Mouse (Mus musculus): ENCODE measurements around the gene Rpusd1.

The Rpusd1 gene

DNA sequence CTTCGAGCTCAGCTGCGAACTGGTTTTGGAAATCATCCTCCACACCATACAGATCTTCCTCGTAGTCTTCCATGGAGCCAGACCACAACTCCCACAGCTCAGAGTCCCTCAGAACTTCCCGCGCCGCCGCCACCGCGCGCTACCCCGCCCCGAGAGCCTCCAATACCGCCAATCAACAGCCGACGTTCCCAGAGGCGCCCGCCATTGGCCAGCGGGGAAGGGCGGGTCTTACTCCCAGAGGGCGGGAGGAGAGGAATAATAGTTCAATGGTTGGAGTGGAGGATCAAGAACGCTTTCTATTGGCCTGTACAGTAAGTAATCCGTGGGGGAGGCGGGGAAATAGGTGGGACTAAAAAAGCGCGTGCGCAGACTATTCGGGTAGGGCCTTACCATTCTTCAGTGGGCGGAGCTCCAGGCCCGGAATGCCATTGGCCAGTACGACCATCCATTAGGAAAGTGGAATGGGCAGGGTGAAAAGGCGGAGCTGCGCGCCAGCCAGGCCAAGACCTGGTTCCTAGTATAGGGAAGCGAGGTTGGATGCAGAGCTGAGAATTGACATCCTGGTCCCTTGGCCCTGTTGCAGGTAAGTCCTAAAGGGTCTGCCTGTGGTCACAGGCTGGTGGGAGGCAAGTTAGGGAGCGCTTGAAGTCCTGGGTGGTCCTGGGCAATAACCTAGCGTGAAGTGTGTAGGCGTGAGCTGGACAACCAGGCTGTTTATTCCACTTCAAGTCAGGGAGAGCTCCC is at the start of gene Rpusd1, which contains the start of gene Chtf18:
Gene Rpusd1, plus strand, starts transcription at position 406 of the 744 bp plus-strand sequence.
Gene Chtf18, minus strand, starts transcription at position 155 of the 744 bp plus-strand sequence.
- DNase-seq: peak; percentile 100

DNA sequence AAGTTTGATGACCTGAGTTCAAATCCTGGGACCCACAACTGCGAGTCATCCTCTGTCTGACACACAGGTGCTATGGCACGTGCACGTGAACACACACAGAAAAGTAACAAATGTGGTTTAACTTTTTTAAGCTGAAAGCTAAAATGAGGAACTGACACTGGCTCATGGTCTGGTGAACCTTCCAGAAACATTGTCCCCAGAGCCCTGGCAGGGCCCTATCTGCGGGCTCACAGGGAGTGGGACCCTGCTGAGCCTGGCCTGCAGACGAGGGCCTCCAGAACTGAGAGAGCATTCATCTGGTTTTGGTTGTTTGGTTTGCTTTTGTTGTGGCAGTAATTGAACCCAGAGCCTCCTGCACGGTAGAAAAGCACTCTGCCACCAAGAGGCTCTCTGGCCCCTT is 49.5 kb upstream of the Rpusd1 start:
- no peak for DNase-seq

DNA sequence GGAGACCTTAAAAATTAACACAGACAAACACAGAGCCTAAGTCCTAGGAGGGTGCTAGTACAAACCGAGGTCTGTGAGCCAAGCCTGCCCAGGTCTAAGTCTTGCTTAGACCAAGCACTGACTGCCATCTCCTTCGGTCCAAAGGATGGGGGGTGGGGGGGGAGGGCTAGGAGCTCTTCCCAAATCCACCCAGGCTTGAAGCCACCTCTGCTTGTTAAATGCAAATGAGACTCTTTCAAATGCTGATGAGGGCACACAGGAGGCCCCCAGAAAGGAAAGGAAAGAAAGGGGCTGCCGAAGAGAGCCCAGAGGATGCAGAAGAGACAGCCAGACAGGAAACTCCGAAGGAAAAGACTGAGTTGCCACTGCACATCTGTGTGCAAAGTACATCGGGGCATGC is 47.7 kb upstream of the Rpusd1 start:
- no peak for DNase-seq

DNA sequence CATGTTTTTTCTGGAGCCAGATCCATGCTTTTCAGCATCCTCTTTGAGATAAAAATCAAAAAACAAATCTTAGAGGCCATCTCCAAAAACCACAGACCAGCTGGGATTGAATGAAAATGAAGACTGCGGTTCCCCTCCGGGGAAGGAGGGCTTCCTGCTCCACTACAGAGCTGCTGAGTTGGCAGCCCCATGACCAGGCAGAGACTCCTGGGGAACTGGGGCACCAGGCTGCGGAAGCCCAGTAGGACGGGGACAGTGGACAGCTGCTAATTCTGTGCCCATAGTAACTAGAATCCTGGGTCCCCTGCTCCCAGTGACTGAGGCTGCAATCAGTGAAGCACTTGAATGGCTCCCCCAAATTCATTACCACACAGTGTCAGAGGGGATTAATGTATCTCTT is 45.8 kb upstream of the Rpusd1 start:
- no peak for DNase-seq

DNA sequence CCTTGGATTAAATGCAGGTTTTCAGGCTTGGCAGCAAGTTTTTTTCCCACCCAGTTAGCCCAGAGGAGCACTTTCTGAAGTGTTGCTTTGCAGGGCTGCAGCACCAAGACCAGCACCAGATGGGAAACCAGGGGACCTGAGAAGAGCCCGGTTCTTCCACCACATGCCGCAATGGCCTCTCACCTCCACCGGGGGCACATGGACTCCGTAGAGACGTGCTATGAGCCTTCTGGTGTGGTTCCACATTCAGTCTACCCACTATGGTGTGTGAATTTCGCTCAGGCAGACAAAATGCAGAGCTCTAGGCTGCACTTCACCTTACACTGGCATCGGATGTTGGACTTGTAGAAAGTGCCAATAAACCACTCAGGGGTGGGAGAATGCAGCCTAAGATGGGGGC is 41.1 kb upstream of the Rpusd1 start:
- DNase-seq: no peak

DNA sequence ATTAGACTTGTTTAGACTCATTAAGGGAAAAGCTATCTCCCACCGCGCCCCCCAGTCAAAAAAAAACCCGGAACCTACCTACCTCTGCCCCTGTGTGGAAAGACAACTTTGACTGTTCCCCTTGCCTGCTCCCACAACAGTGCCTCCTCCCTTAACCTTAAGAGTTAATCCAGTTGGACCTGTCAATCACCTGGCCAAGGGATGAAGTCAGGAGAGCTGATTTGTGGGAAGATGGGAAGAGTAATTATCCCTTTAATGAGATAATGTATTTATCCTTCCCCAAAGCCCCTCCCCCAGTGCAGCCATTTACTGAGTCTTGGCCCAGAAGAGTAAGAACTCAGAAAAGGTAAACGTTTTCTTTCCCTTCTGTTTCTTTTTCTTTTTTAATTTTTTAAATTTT is 38.5 kb upstream of the Rpusd1 start:
- DNase-seq: no peak

DNA sequence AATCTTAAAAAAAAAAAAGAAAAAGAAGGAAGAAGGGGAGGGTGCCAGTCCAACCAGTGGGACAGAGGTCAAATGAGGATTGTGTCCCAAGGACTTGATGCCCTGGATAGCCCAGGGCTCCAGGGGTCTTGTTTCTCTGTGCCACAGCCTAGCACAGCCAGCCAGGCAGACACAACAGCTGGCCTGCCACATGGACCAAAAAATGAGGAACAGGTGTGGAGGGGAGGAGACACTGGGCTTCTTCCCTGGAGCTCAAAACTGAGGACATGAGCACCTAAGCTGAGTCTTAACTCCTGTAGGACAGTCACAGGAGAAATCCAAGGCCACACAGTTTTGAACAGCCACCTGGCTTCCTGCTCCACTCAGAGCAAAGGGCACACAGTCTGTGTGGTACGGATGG is 31.2 kb upstream of the Rpusd1 start:
- DNase-seq: no peak

DNA sequence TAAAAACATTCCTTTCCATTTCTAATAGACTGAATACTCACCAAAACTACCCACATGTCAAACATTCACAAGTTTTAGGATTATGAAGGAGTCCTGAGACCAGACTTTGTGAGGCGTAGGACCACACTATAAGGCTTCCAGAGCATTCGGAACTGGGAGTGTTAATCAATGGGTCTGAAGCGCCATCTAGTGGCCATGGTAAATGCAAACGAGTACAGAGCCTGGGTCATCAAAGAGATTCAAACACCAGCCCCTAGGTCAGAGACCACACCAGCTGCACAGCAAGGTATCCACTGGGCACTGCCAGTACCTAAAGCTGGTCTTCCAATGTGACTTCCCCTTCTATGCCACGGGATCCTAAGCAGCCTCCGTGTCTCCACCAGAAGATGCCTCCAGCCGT is 29.0 kb upstream of the Rpusd1 start:
- DNase-seq: peak; percentile 60 to 84

DNA sequence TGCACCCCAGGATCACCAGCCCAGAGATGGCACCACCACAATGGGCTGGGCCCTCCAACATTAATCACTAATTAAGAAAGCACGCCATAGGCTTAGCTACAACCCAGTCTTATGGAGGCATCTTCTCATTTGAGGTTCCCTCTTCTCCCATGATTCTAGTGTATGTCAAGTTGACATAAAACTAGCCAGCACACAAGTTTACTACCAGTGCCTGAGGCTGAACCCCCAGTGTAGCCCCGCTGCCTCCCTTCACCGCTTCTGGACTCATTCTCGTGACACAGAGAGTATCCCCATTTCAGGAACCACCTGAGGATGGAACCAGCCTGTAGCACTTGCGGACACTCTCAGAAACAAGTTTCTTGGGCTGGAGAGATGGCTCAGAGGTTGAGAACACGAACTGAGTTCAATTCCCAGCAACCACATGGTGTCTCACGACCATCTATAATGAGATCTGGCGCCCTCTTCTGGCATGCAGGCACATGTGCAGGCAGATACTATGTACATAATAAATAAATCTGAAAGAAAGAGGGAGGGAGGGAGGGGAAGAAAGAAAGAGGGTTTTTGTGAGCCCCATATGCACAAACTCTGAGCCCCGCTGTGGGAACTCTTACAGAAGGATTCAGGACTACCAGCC is 26.5 kb upstream of the Rpusd1 start:
- no peak for DNase-seq

DNA sequence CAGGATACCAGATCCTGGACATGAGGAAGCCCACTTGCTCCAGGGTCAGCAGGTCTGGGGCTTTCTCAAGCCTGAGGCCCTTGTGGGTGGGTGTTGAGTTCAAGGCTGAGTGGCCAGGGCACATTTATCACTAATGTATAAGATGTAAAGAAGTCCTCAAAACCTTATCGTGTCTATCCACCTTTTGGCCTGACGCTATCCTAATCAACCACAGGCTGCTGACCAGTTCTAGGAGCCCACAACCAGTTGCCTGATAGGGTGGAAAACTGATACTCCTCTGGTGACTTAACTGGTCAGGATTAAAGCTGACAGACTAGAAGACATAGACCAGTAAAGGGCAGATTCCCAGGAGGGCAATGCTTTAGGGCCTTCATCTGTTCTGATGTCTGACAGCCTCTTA is 17.5 kb upstream of the Rpusd1 start:
- no peak for DNase-seq

DNA sequence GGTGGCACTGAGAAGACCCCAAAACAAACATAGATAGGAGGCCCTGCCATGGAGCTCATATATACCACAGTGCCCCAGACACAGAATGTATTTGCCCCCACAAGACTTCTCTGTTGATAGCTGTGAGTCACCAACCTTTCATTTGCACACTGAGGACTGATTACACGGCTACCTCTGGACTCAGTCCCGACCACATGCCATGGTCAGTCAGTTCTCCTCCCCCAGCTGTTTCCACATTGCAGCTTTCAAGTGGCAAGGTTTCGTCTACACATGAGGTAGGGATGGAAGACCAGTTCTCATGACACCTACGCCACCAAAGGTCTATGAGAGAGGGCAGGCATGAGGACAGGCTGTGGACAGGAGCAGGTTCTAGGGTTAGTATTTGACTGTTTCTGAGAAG is 16.3 kb upstream of the Rpusd1 start:
- no peak for DNase-seq

DNA sequence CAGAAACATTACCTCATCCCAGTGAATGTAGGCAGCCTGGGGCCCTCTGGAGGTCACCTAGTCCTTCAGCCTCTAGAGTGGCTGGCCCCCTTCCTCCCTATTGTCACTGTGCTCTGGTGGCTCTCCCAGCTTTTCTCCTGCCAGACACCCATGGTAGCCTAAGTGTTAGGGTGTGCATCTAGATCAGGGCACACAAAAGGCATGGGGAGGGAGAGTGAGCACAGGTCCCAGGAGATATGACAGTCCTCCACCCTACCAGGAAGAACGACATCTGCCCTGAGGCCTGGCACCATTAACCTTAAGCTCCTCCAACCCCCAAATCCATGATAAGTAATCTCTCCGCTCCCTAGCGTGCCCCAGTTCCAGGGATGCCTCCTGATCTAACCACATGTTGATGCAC is 11.8 kb upstream of the Rpusd1 start:
- DNase-seq: no peak

DNA sequence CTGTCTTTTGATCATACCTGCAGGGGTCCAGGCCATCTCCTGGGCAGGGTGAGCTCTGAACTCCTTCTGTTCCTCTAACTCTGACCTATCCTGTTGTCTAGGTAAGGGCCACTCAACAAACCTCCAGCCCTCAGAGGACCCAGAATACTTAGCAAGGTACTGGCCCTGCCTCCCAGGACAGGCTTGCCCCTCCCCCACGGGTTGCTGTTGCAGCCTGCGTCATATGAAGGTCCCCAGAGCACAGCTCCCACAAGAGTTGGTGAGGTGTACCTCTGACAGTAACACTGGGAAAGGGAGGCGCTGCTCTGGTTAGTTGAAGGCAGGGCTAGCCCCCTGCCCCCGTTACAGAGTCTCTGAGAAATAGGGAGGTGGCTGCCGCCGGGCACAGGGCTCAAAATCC is 11.3 kb upstream of the Rpusd1 start:
- DNase-seq: no peak

DNA sequence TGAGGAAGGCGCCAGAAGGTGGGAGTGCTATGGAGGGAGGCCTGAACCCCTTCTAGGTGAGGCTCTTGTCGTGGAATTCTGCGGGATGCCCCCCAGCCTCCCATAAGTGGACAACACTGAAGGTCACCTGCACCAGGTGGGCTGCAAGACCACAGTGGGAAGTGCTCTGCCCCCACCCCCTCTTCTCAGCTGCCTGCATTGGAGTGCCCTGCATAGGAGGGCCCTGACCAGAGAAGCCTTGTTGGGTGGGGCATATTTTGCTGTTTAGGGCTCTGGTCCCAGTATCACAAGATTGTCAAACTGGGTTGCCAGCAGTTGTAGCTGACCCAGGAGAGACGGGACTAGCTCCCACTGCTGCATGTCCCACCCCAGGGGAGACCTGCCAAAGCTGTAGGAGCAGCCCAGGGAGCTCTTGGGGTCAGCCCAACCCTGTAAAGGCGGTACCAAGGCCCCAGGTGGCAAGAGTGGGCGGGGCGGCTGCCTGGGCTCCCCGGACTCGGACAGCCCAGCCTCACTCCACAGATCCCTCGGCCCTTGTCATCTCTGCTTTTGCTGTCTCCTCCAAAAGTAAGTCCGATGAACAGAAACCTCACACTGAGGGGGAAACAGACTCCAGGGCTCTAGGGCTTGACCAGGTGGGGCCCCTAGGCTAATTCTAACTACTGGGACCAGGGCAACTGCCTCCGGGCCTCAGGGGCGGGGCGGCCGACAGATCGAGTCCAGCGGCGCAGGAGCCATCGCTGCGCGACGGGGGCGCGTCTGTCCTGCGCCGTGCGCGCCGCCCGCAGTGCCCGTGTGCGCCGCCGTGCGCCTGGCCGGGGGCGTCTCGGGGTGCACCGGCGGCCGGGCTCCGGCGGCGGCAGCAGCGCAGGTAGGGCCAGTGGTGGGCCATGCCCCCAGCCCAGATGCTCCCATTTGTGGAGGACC is 10.5 kb upstream of the Rpusd1 start, which contains the start of gene Gng13:
Gene Gng13, plus strand, starts transcription at position 461 of the 927 bp plus-strand sequence.
- DNase-seq: peak; percentile 46 to 65

DNA sequence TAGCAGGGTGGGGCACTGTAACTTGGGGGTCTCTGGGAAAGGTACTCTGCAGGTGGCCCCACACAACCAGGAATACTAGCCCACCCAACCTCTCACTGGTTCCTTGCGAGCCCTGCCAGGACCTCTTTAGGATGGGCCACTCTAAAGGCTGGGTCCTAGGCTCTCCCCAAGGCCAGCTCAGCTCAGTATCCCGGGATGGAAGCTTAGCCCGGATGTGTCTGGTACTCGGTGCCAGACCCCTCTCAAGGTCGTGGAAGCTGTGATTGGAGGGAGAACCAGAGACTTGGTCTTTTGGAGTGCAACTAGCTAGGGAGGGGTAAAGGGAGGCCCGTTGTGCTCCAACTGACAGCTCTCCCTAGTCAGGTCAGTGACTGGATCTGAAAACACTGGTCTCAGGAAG is 9.8 kb upstream of the Rpusd1 start:
- no peak for DNase-seq

DNA sequence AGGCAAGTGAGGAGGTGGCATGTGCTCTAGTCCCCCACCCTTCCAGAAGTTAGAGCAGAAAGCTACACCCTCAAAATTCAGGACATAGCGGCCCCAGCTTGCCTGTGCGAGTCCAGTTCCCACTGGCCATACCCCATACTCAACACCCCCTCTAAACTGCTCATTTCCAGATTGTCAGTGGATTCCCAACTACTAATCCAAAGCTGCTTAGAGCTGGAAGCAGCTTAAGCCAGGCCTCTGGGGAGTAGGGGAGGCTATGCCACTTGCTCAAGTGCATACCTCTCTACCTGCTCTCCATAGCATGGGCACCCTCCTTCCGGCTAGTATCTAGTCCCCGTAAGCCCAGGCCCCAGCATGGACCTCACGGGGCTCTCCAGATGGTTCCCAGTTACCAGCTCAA is 6.0 kb upstream of the Rpusd1 start:
- DNase-seq: no peak

DNA sequence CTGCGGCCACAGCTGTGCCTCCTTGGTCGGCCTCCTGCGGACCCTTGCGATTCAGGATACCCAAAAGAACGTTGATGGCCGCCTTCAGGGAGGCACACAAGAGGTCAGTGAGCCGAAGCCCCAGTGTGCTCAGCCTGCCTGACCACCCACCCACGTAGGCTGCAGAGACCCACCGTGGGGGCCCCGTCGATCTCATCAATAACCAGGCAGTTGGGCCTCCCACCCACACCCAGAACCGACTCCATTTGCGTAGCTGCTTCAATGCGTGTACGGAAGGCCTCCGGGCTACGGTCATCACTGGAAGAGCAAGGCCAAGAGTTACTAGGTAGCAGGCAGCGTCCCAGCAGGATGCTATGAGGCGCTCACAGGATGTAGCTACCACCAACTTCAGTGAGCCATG is 4.0 kb upstream of the Rpusd1 start:
- DNase-seq: no peak

DNA sequence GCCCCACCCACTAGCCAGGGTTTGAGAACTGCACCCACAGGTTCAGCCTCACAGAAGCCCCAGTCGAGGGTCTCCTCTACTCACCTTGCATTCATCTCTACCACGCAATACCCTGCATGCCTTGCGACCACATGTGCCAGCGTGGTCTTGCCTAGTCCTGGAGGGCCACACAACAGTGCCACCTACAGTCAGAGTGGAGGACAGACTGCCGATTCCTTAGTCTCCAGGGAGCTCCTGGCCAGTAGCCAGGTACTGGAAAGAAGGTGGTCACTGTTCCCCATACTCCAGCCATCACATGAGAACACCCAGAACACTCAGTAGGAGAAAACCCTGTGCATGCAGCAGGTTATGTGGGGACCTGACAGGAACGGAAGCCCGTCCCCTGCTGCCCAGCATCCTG is 3.6 kb upstream of the Rpusd1 start:
- DNase-seq: no peak

DNA sequence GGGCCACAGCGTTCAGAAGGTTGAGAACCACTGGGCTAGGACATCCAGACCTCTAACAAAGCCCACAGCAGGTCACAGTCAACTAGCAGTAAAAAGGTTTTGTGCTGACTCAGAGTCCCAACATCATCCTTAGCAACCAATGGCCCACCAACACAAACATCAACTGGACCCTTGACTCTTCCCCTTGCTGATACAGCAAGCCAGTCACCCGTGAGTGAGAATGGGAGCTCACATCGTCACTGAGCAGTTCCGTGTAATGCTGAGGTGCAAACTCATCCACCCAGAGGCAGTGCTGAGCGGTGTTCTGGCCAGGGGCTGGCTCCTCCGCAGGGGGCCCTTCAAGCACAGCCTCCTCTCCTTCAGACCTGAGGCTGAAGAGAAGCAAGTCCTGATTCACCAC is 2.2 kb upstream of the Rpusd1 start:
- DNase-seq: peak; percentile 26 to 75

DNA sequence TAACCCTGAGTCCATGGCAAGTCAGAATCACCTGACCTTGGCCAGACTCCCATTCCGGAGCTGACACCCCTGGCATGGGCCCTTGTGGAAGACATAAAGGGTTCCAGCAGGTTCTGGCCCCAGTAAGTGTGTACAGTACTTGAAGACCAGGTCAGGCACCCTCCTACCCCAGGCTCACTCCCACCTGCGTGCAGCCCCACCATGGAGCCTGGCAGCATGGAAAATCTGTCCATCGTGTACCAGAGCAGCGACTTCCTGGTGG is 470 bp downstream of the Rpusd1 start:
- peak; percentile 44 to 66 for DNase-seq

DNA sequence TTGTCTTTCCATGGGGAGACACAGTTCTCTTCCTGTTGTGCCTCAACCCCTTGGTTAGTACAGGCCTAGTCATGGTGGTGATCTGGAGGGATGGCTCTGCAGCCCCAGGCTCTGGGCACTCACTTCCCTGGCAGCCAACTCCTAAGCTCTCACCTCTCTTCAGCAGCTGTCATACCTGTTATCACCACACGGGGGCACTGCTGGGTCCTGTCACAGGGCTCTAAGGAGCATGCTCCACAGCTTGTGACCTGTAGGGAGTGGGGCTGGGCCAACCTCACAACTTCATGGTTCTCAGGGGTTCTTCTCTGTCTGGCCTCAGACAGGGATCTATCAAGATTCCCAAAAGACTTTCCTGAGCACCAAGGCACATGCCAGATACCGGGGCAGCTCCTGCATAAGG is 4.6 kb downstream of the Rpusd1 start:
- DNase-seq: peak; percentile 87 to 94

DNA sequence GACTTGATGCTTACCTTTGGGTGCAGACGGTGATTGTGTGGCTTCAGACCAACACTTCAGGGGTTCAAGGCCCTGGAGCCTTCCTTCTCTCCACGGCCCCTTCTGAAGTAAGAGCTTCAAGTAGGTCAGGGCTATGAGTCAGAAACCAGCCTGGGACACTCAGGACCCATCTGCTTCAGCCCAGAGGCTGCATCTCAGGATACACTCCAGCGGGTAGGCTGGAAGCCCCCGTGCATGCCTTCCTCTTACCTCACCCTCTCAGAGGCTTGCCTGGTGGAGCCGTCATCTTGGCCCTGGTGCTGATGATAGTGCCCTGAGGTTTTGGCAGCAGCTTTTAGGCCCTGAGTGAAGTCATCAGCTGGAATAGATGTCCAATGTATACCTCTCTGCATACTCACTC is 7.8 kb downstream of the Rpusd1 start:
- DNase-seq: no peak

DNA sequence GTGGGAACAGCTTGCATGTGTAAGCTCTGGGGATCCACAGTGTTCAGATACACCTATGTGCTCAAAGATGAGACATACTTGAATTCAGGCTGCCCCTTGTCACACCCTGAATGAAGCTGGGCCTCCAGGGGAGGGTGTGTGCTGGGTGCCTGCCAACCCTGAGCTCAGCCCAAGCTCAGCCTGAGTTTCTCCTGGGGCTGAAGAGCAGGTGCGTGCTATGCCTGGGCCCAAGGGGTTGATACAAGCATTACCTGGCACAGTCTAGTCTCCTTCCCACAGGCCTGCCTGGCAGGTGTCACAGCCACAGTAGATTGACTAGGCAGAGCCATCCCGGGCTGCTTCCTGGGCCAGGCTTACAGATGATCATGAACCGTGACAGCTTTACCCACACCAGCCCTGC is 8.3 kb downstream of the Rpusd1 start, which contains the start of gene Mslnl:
Gene Mslnl, plus strand, starts transcription at position 298 of the 400 bp plus-strand sequence.
- DNase-seq: no peak

DNA sequence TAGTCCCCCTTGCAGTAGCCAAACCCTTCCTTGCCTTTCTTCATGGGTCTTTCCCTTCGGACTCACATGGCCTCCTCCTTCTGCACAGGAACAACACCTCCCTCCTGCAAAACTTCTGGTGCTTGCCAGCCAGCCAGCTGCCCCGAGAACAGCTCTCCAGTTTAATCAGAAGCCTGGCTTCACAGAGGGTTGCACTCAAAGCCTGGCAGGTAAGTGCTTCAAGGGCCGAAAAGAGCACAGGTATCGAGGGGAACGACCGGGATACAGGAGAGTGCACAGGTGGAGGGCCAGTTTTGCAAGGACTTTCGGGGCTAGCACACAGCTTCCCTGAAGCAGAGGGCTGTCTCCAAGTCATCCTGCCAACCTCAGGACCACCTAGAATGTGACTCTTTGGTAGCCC is 11.4 kb downstream of the Rpusd1 start:
- no peak for DNase-seq

Data from kidney, postnatal 25 days (tissue).